Mouse (Mus musculus) olfactory bulb, adult 2 months (tissue): ENCODE results near the gene Zfp341.

Experiments
- CTCF ChIP-seq: fragments of 200-500 bp; IDR thresholded peaks from 2 replicates; pipeline ENCODE4 v1.5.1; 2012; ENCODE audit warnings: low read depth, mild to moderate bottlenecking, low read length, moderate library complexity; ENCODE audit not compliant: insufficient read depth
- POLR2A ChIP-seq: fragments of 200-500 bp; IDR thresholded peaks from 2 replicates; pipeline ENCODE4 v1.6.1; 2012; ENCODE audit warnings: mild to moderate bottlenecking, low read depth, low read length, moderate library complexity; ENCODE audit not compliant: insufficient read depth

DNA sequence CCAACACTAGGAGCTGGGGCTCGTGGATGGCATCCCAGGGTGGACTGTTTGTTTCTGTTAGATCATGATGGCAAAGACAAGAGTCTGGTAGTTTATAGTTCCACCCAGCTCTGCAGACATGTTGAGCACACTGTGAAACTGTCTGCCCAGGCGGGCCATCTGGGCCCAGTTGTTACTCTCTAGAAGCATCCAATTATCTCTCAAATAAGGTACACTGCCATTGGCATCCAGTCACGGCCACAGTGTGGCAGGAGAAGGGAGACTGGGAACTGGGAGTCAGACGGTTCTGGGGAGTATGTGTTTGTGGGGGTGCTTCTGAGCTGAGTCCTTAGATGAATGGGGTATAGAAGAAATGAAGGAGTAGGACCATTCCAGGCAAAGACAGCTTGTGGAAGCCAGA is 57.0 kb downstream of the Zfp341 start:
- no peak for TF ChIP-seq POLR2A
- TF ChIP-seq CTCF, result no peak
